Mouse (Mus musculus) lung, embryonic 16.5 days (tissue): Measurements from ENCODE around the gene Bpifa3. TPM values are rescaled to one million over a fixed set of nuclear protein-coding genes. Genes with fewer than 3 reads are reported as not detected.
"Not testable (repeated sequence)": the region's sequence is repeated elsewhere in the genome, so short reads cannot be mapped to it uniquely, and the experiment has no call there.

Experiments used
- ATAC-seq: fragments of 200-750 bp; cut with Nextera tagmentation; 2 replicates; pipeline ENCODE4 v1.8.0; 2017; ENCODE audit warnings: low read depth, mild to moderate bottlenecking, moderate library complexity
- H3K27ac ChIP-seq: fragments of 300-500 bp; sonication (generic); 2 replicates; pipeline ENCODE4 v1.5.1; 2014; ENCODE audit warnings: mild to moderate bottlenecking, control low read depth, low read length
- H3K27me3 ChIP-seq: fragments of 300-500 bp; sonication (generic); 2 replicates; pipeline ENCODE4 v1.6.1; 2014; ENCODE audit warnings: low read depth, low read length, mixed read lengths; ENCODE audit not compliant: control insufficient read depth, insufficient read depth
- H3K36me3 ChIP-seq: fragments of 300-500 bp; sonication (generic); 2 replicates; pipeline ENCODE4 v1.6.1; 2014; ENCODE audit warnings: low read length; ENCODE audit not compliant: control insufficient read depth, insufficient read depth
- H3K4me1 ChIP-seq: fragments of 300-500 bp; sonication (generic); replicated peaks from 2 replicates; pipeline ENCODE4 v1.6.1; 2014; ENCODE audit warnings: low read length, mixed read lengths; ENCODE audit not compliant: control insufficient read depth, insufficient read depth
- H3K4me2 ChIP-seq: fragments of 300-500 bp; sonication (generic); 2 replicates; pipeline ENCODE4 v1.6.1; 2014; ENCODE audit warnings: low read depth, low read length, control low read depth
- H3K4me3 ChIP-seq: fragments of 300-500 bp; sonication (generic); 2 replicates; pipeline ENCODE4 v1.5.1; 2014; ENCODE audit warnings: mild to moderate bottlenecking, low read length, control low read depth
- H3K9ac ChIP-seq: fragments of 300-500 bp; sonication (generic); 2 replicates; pipeline ENCODE4 v1.6.1; 2014; ENCODE audit warnings: low read length, control low read depth
- H3K9me3 ChIP-seq: fragments of 300-500 bp; sonication (generic); 2 replicates; pipeline ENCODE4 v1.6.1; 2016; ENCODE audit warnings: low read length; ENCODE audit not compliant: control insufficient read depth
- WGBS: fragments of 180-500 bp; shearing (Covaris S2); extraction: QIAGEN DNeasy Blood & Tissue Kit; methylation state at CpG from one replicate; pipeline ENCODE4 v1.1.7; 2014; 5-methylcytosine and 5-hydroxymethylcytosine counted together
- polyA plus RNA-seq: library from polyadenylated mRNA; unstranded; fragments of >200 nt; fragmentation: Nextera tagmentation; extraction: Ambion mirVana; gene quantifications from 2 replicates; pipeline ENCODE4 v1.2.1, GENCODE M21; 2015

Gene Bpifa3
- polyA plus RNA-seq, 1 experiment from 2014 or later: not detected

GRCm38 (mm10) chr2:154171621-154172020 lies 41.5 kb downstream of the Bpifa3 start:
- H3K4me3 ChIP-seq: no peak overlapping the region
- H3K27ac ChIP-seq: no peak overlapping the region
- no peak overlapping the region for H3K4me2 ChIP-seq
- no peak for ATAC-seq
- H3K36me3 ChIP-seq: no peaks in the 10 kb centered on the region
- 58% methylated on average over 6 of the region's 6 CpGs for WGBS
- no peaks in the 10 kb centered on the region for H3K27me3 ChIP-seq
- H3K9ac ChIP-seq: no peak overlapping the region
- H3K4me1 ChIP-seq: no peaks in the 10 kb centered on the region
- no peaks in the 10 kb centered on the region for H3K9me3 ChIP-seq

GRCm38 (mm10) chr2:154173313-154173712 lies 43.2 kb downstream of the Bpifa3 start:
- no peaks in the 10 kb centered on the region for H3K4me1 ChIP-seq
- H3K9ac ChIP-seq: no peak overlapping the region
- 32% methylated on average over 1 of the region's 1 CpGs for whole genome bisulfite sequencing
- H3K27ac ChIP-seq: no peak overlapping the region
- no peaks in the 10 kb centered on the region for H3K9me3 ChIP-seq
- ATAC-seq: no peak
- no peak overlapping the region for H3K4me3 ChIP-seq
- no peaks in the 10 kb centered on the region for H3K27me3 ChIP-seq
- H3K4me2 ChIP-seq: no peak overlapping the region
- no peaks in the 10 kb centered on the region for H3K36me3 ChIP-seq

GRCm38 (mm10) chr2:154181900-154182299 lies 51.8 kb downstream of the Bpifa3 start:
- not testable (repeated sequence) for H3K4me1 ChIP-seq, H3K4me2 ChIP-seq, H3K27ac ChIP-seq, H3K27me3 ChIP-seq, H3K9me3 ChIP-seq, H3K36me3 ChIP-seq, ATAC-seq, H3K4me3 ChIP-seq, H3K9ac ChIP-seq
- 81% methylated on average over 7 of the region's 7 CpGs for WGBS

- H3K4me2 ChIP-seq, H3K27ac ChIP-seq, H3K4me1 ChIP-seq, H3K9me3 ChIP-seq, H3K27me3 ChIP-seq, H3K9ac ChIP-seq, H3K36me3 ChIP-seq, ATAC-seq, H3K4me3 ChIP-seq: not testable (repeated sequence)
- WGBS: 52% methylated on average over 4 of the region's 4 CpGs
Observed at GRCm38 (mm10) chr2:154183061-154183460, 52.9 kb downstream of the Bpifa3 start.

GRCm38 (mm10) chr2:154185319-154185718 lies 55.2 kb downstream of the Bpifa3 start:
- no peaks in the 10 kb centered on the region for H3K4me1 ChIP-seq
- WGBS: 46% methylated on average over 6 of the region's 6 CpGs
- no peaks in the 10 kb centered on the region for H3K36me3 ChIP-seq
- H3K4me3 ChIP-seq: no peak overlapping the region
- H3K9ac ChIP-seq: no peak overlapping the region
- no peaks in the 10 kb centered on the region for H3K27me3 ChIP-seq
- no peak overlapping the region for H3K4me2 ChIP-seq
- no peaks in the 10 kb centered on the region for H3K9me3 ChIP-seq
- ATAC-seq: peak; percentile 72
- peak overlapping the region; percentile 69 for H3K27ac ChIP-seq

- Histone ChIP-seq H3K9ac (no peak overlapping the region), H3K4me3 (no peak overlapping the region), H3K4me2 (no peak overlapping the region), H3K27ac (peak overlapping the region; percentile 69), H3K36me3 (no peaks in the 10 kb centered on the region), H3K27me3 (no peaks in the 10 kb centered on the region), H3K4me1 (no peaks in the 10 kb centered on the region), H3K9me3 (no peaks in the 10 kb centered on the region)
- peak; percentile 74 for ATAC-seq
- 46% methylated on average over 3 of the region's 3 CpGs for WGBS
Observed at GRCm38 (mm10) chr2:154185748-154186147, 55.6 kb downstream of the Bpifa3 start.

- no peak overlapping the region for H3K27ac ChIP-seq
Observed at GRCm38 (mm10) chr2:154187468-154187867, 57.3 kb downstream of the Bpifa3 start.

More at GRCm38 (mm10) chr2:154187468-154187867, 57.3 kb downstream of the Bpifa3 start:
- WGBS: 33% methylated on average over 5 of the region's 5 CpGs
- no peaks in the 10 kb centered on the region for H3K9me3 ChIP-seq
- no peak overlapping the region for H3K9ac ChIP-seq
- no peak overlapping the region for H3K4me2 ChIP-seq
- ATAC-seq: no peak
- no peaks in the 10 kb centered on the region for H3K36me3 ChIP-seq
- H3K27me3 ChIP-seq: no peaks in the 10 kb centered on the region
- no peak overlapping the region for H3K4me3 ChIP-seq
- no peaks in the 10 kb centered on the region for H3K4me1 ChIP-seq

Other genes with a start within 250 kb of the Bpifa3 start
- gene Bpifb6, start 229.9 kb upstream of the Bpifa3 start, polyA plus RNA-seq: not detected in 2 replicates
- not detected in 2 replicates for gene Bpifb3, start 212.1 kb upstream of the Bpifa3 start, polyA plus RNA-seq
- gene Bpifb4, start 192.1 kb upstream of the Bpifa3 start, polyA plus RNA-seq: not detected in 2 replicates
- not detected in 2 replicates for gene Bpifa6, start 155.4 kb upstream of the Bpifa3 start, polyA plus RNA-seq
- gene Bpifa2, start 122.1 kb upstream of the Bpifa3 start, polyA plus RNA-seq: not detected in 2 replicates
- 1.8 and 16.3 TPM in 2 replicates for gene Bpifa1, start 12.5 kb downstream of the Bpifa3 start, polyA plus RNA-seq
- gene Bpifa5, start 32.3 kb downstream of the Bpifa3 start, polyA plus RNA-seq: not detected in 2 replicates
- gene Bpifb1, start 60.5 kb downstream of the Bpifa3 start, polyA plus RNA-seq: 1.5 and 1.8 TPM in 2 replicates
- gene Bpifb5, start 93.4 kb downstream of the Bpifa3 start, polyA plus RNA-seq: 2.3 and 2.4 TPM in 2 replicates
- gene Bpifb9a, start 127.5 kb downstream of the Bpifa3 start, polyA plus RNA-seq: not detected in 2 replicates
- gene Bpifb9b, start 176.9 kb downstream of the Bpifa3 start, polyA plus RNA-seq: not detected in 2 replicates
- gene Cdk5rap1, start 242.7 kb downstream of the Bpifa3 start, polyA plus RNA-seq: 19.1 and 19.7 TPM in 2 replicates